Mouse (Mus musculus): Measurements from ENCODE around the gene Cdk14. TPM values are rescaled to one million over a fixed set of nuclear protein-coding genes. Genes with fewer than 3 reads are reported as not detected.

Cdk14 gene
- polyA plus RNA-seq, 1 experiment from 2014 or later, result 29.9 TPM

- Histone ChIP-seq H3K4me1 (ENCODE audit: control insufficient read depth, insufficient read depth, low read length) (no peaks in the 10 kb centered on the region), H3K9ac (replicated peaks; ENCODE audit: low read length) (no peak overlapping the region), H3K9me3 (replicated peaks; ENCODE audit: control insufficient read depth, low read length) (no peaks in the 10 kb centered on the region), H3K36me3 (replicated peaks; ENCODE audit: control insufficient read depth, insufficient read depth, low read depth, low read length) (no peaks in the 10 kb centered on the region), H3K4me2 (ENCODE audit: low read depth, low read length) (no peak overlapping the region), H3K27ac (replicated peaks; ENCODE audit: low read depth, low read length) (no peak overlapping the region), H3K4me3 (ENCODE audit: low read depth, low read length) (no peak overlapping the region), H3K27me3 (ENCODE audit: control insufficient read depth, insufficient read depth, low read length) (no peaks in the 10 kb centered on the region)
- WGBS, result 55% methylated on average over 3 of the region's 3 CpGs
- ATAC-seq (replicated peaks; ENCODE audit: insufficient number of reproducible peaks, low FRiP score, low TSS enrichment, low read depth) (no peak), DNase-seq (ENCODE audit: low spot score) (peak; percentile 14)
Measured at GRCm38 (mm10) chr5:4894988-4895387, 525.1 kb downstream of the Cdk14 start.

- Histone ChIP-seq H3K27ac (replicated peaks; ENCODE audit: low read depth, low read length) (no peak overlapping the region), H3K9ac (replicated peaks; ENCODE audit: low read length) (no peak overlapping the region), H3K9me3 (replicated peaks; ENCODE audit: control insufficient read depth, low read length) (no peaks in the 10 kb centered on the region), H3K27me3 (ENCODE audit: control insufficient read depth, insufficient read depth, low read length) (no peaks in the 10 kb centered on the region), H3K36me3 (replicated peaks; ENCODE audit: control insufficient read depth, insufficient read depth, low read depth, low read length) (no peaks in the 10 kb centered on the region), H3K4me1 (ENCODE audit: control insufficient read depth, insufficient read depth, low read length) (no peaks in the 10 kb centered on the region), H3K4me3 (ENCODE audit: low read depth, low read length) (no peak overlapping the region), H3K4me2 (ENCODE audit: low read depth, low read length) (no peak overlapping the region)
- no peak for DNase-seq (ENCODE audit: low spot score)
- 74% methylated on average over 5 of the region's 5 CpGs for WGBS
- ATAC-seq (replicated peaks; ENCODE audit: insufficient number of reproducible peaks, low FRiP score, low TSS enrichment, low read depth), result no peak
Measured at GRCm38 (mm10) chr5:4893852-4894207, 526.3 kb downstream of the Cdk14 start.

- WGBS, result 73% methylated on average over 5 of the region's 5 CpGs
- no peak overlapping the region for H3K9ac ChIP-seq (replicated peaks; ENCODE audit: low read length)
- H3K4me1 ChIP-seq (ENCODE audit: control insufficient read depth, insufficient read depth, low read length), result no peaks in the 10 kb centered on the region
- no peaks in the 10 kb centered on the region for H3K27me3 ChIP-seq (ENCODE audit: control insufficient read depth, insufficient read depth, low read length)
- no peak overlapping the region for H3K27ac ChIP-seq (replicated peaks; ENCODE audit: low read depth, low read length)
- no peak overlapping the region for H3K4me3 ChIP-seq (ENCODE audit: low read depth, low read length)
- H3K36me3 ChIP-seq (replicated peaks; ENCODE audit: control insufficient read depth, insufficient read depth, low read depth, low read length), result no peaks in the 10 kb centered on the region
- H3K9me3 ChIP-seq (replicated peaks; ENCODE audit: control insufficient read depth, low read length), result no peaks in the 10 kb centered on the region
- peak; percentile 25 for DNase-seq (ENCODE audit: low spot score)
- no peak for ATAC-seq (replicated peaks; ENCODE audit: insufficient number of reproducible peaks, low FRiP score, low TSS enrichment, low read depth)
- no peak overlapping the region for H3K4me2 ChIP-seq (ENCODE audit: low read depth, low read length)
Measured at GRCm38 (mm10) chr5:4893206-4893851, 526.8 kb downstream of the Cdk14 start.

- Histone ChIP-seq H3K9ac (replicated peaks; ENCODE audit: low read length) (no peak overlapping the region), H3K4me2 (ENCODE audit: low read depth, low read length) (no peak overlapping the region), H3K4me1 (ENCODE audit: control insufficient read depth, insufficient read depth, low read length) (no peaks in the 10 kb centered on the region), H3K36me3 (replicated peaks; ENCODE audit: control insufficient read depth, insufficient read depth, low read depth, low read length) (no peaks in the 10 kb centered on the region), H3K9me3 (replicated peaks; ENCODE audit: control insufficient read depth, low read length) (no peaks in the 10 kb centered on the region), H3K27me3 (ENCODE audit: control insufficient read depth, insufficient read depth, low read length) (no peaks in the 10 kb centered on the region), H3K4me3 (ENCODE audit: low read depth, low read length) (no peak overlapping the region), H3K27ac (replicated peaks; ENCODE audit: low read depth, low read length) (no peak overlapping the region)
- DNase-seq (ENCODE audit: low spot score), result no peak
- no peak for ATAC-seq (replicated peaks; ENCODE audit: insufficient number of reproducible peaks, low FRiP score, low TSS enrichment, low read depth)
- WGBS, result 66% methylated on average over 4 of the region's 4 CpGs
Measured at GRCm38 (mm10) chr5:4892734-4893133, 527.4 kb downstream of the Cdk14 start.

GRCm38 (mm10) chr5:4891862-4892704, 528.0 kb downstream of the Cdk14 start:
- no peaks in the 10 kb centered on the region for H3K9me3 ChIP-seq (replicated peaks; ENCODE audit: control insufficient read depth, low read length)
- H3K27ac ChIP-seq (replicated peaks; ENCODE audit: low read depth, low read length), result no peak overlapping the region
- no peak for ATAC-seq (replicated peaks; ENCODE audit: insufficient number of reproducible peaks, low FRiP score, low TSS enrichment, low read depth)
- H3K4me1 ChIP-seq (ENCODE audit: control insufficient read depth, insufficient read depth, low read length), result no peaks in the 10 kb centered on the region
- 76% methylated on average over 17 of the region's 17 CpGs for WGBS
- H3K9ac ChIP-seq (replicated peaks; ENCODE audit: low read length), result no peak overlapping the region
- no peak overlapping the region for H3K4me2 ChIP-seq (ENCODE audit: low read depth, low read length)
- no peak for DNase-seq (ENCODE audit: low spot score)
- no peak overlapping the region for H3K4me3 ChIP-seq (ENCODE audit: low read depth, low read length)
- no peaks in the 10 kb centered on the region for H3K27me3 ChIP-seq (ENCODE audit: control insufficient read depth, insufficient read depth, low read length)
- H3K36me3 ChIP-seq (replicated peaks; ENCODE audit: control insufficient read depth, insufficient read depth, low read depth, low read length), result no peaks in the 10 kb centered on the region

GRCm38 (mm10) chr5:4887069-4887468, 533.0 kb downstream of the Cdk14 start:
- no peaks in the 10 kb centered on the region for H3K4me1 ChIP-seq (ENCODE audit: control insufficient read depth, insufficient read depth, low read length)
- no peak overlapping the region for H3K4me3 ChIP-seq (ENCODE audit: low read depth, low read length)
- H3K27me3 ChIP-seq (ENCODE audit: control insufficient read depth, insufficient read depth, low read length), result no peaks in the 10 kb centered on the region
- ATAC-seq (replicated peaks; ENCODE audit: insufficient number of reproducible peaks, low FRiP score, low TSS enrichment, low read depth) (no peak), DNase-seq (ENCODE audit: low spot score) (no peak)
- no peak overlapping the region for H3K27ac ChIP-seq (replicated peaks; ENCODE audit: low read depth, low read length)
- H3K9me3 ChIP-seq (replicated peaks; ENCODE audit: control insufficient read depth, low read length), result no peaks in the 10 kb centered on the region
- H3K4me2 ChIP-seq (ENCODE audit: low read depth, low read length), result no peak overlapping the region
- H3K9ac ChIP-seq (replicated peaks; ENCODE audit: low read length), result no peak overlapping the region
- H3K36me3 ChIP-seq (replicated peaks; ENCODE audit: control insufficient read depth, insufficient read depth, low read depth, low read length), result no peaks in the 10 kb centered on the region
- 82% methylated on average over 4 of the region's 4 CpGs for WGBS

- ATAC-seq (replicated peaks; ENCODE audit: insufficient number of reproducible peaks, low FRiP score, low TSS enrichment, low read depth) (no peak), DNase-seq (ENCODE audit: low spot score) (no peak)
- no peaks in the 10 kb centered on the region for H3K4me1 ChIP-seq (ENCODE audit: control insufficient read depth, insufficient read depth, low read length)
- no peaks in the 10 kb centered on the region for H3K9me3 ChIP-seq (replicated peaks; ENCODE audit: control insufficient read depth, low read length)
- no peak overlapping the region for H3K4me2 ChIP-seq (ENCODE audit: low read depth, low read length)
- no peaks in the 10 kb centered on the region for H3K27me3 ChIP-seq (ENCODE audit: control insufficient read depth, insufficient read depth, low read length)
- no peak overlapping the region for H3K9ac ChIP-seq (replicated peaks; ENCODE audit: low read length)
- H3K36me3 ChIP-seq (replicated peaks; ENCODE audit: control insufficient read depth, insufficient read depth, low read depth, low read length), result no peaks in the 10 kb centered on the region
- no peak overlapping the region for H3K4me3 ChIP-seq (ENCODE audit: low read depth, low read length)
- 96% methylated on average over 1 of the region's 1 CpGs for WGBS
- H3K27ac ChIP-seq (replicated peaks; ENCODE audit: low read depth, low read length), result no peak overlapping the region
Measured at GRCm38 (mm10) chr5:4882841-4883240, 537.3 kb downstream of the Cdk14 start.

GRCm38 (mm10) chr5:4880331-4880730, 539.8 kb downstream of the Cdk14 start:
- Histone ChIP-seq H3K36me3 (replicated peaks; ENCODE audit: control insufficient read depth, insufficient read depth, low read depth, low read length) (no peaks in the 10 kb centered on the region), H3K27me3 (ENCODE audit: control insufficient read depth, insufficient read depth, low read length) (no peaks in the 10 kb centered on the region), H3K9ac (replicated peaks; ENCODE audit: low read length) (no peak overlapping the region), H3K27ac (replicated peaks; ENCODE audit: low read depth, low read length) (no peak overlapping the region), H3K4me2 (ENCODE audit: low read depth, low read length) (no peak overlapping the region), H3K4me3 (ENCODE audit: low read depth, low read length) (no peak overlapping the region), H3K4me1 (ENCODE audit: control insufficient read depth, insufficient read depth, low read length) (peaks cover 4% of the 10 kb centered on the region; the same call in 1 of the 2 replicates), H3K9me3 (replicated peaks; ENCODE audit: control insufficient read depth, low read length) (no peaks in the 10 kb centered on the region)
- ATAC-seq (replicated peaks; ENCODE audit: insufficient number of reproducible peaks, low FRiP score, low TSS enrichment, low read depth) (no peak), DNase-seq (ENCODE audit: low spot score) (no peak)
- WGBS, result 65% methylated on average over 4 of the region's 4 CpGs

Measured in embryonic facial prominence, embryonic 11.5 days (tissue).